Mouse (Mus musculus) small intestine, adult 10 weeks (tissue): Measurements from ENCODE around the gene Zp3r. TPM values are rescaled to one million over a fixed set of nuclear protein-coding genes. Genes with fewer than 3 reads are reported as not detected.

Experiments used
- polyA plus RNA-seq: library from polyadenylated mRNA; stranded (reverse); fragments of 350-450 nt; fragmentation: Illumina TruSeq; extraction: RNeasy Lipid Tissue Mini Kit (QIAGEN cat#74804); gene quantifications from one replicate; pipeline ENCODE4 v1.2.3, GENCODE M21; 2014; ENCODE audit warnings: low replicate concordance

The Zp3r gene
- not detected for polyA plus RNA-seq

DNA sequence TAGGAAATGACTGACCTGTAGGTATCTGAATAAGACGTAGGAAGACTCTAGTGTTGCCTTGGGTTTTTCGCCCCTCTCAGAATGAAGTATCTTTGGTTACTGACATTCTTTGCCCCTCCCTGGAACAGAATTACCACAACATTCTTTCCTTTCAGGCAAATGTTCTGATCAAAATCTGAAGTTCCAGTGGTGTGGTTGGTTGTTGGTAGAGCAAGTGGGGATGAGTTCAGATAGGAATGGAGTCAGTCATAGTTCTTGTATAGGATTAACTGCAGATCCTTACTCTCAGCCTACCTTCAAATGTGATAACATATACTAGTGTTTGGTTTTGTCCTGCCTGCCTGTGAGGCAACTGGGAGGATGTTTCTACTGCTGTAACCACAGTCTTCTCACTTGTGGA, at the start of gene Zp3r:
Gene Zp3r (minus strand): TSS at position 101 of the 400 bp plus-strand sequence.

DNA sequence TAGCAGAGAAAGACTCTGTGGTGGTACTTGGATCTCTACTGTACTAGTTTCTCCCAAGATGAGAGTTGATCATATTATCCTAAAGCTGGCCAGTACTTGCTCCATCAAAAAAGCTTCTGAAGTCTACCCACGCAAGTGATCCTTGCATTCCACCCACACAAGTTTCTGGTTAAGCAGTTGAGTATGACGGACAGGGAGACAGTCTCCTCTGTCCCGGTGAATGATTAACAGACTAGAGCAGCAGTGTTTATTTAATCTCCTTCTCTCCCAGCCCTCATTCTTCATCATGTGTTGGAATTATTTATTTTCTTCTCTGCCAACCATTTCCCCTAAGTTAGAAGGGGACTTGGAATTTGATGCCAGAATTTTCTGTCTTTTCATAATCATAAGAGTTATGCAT, 32.0 kb upstream of the Zp3r start, which contains the start of gene C4bp:
Gene C4bp (minus strand): TSS at position 179 of the 400 bp plus-strand sequence.

Other genes starting within 250 kb of the Zp3r start
- gene Cd55b, start 206.6 kb downstream of the Zp3r start, polyA plus RNA-seq: 2.0 TPM
- 173 TPM for gene Cd55, start 166.9 kb downstream of the Zp3r start, polyA plus RNA-seq
- gene C4bp, start 32.0 kb upstream of the Zp3r start, polyA plus RNA-seq: 1.9 TPM
- 1.5 TPM for gene Gm29427, start 86.2 kb upstream of the Zp3r start, polyA plus RNA-seq
- 21.0 TPM for gene Yod1, start 87.7 kb upstream of the Zp3r start, polyA plus RNA-seq
- gene Pfkfb2, start 99.6 kb upstream of the Zp3r start, polyA plus RNA-seq: 38.7 TPM
- gene AA986860, start 102.4 kb upstream of the Zp3r start, polyA plus RNA-seq: 15.9 TPM
- not detected for gene Fcamr, start 171.3 kb upstream of the Zp3r start, polyA plus RNA-seq
- 3,567 TPM for gene Pigr, start 197.1 kb upstream of the Zp3r start, polyA plus RNA-seq
- 2.6 TPM for gene Fcmr, start 236.0 kb upstream of the Zp3r start, polyA plus RNA-seq